Mouse (Mus musculus): Measurements from ENCODE around the gene Ptbp3. TPM values are rescaled to one million over a fixed set of nuclear protein-coding genes. Genes with fewer than 3 reads are reported as not detected.
A peak's percentile ranks its signal among the peaks of the same experiment; 100 is the strongest.

Gene Ptbp3
- polyA plus RNA-seq, 1 experiment from 2014 or later = 36.3 TPM

DNA sequence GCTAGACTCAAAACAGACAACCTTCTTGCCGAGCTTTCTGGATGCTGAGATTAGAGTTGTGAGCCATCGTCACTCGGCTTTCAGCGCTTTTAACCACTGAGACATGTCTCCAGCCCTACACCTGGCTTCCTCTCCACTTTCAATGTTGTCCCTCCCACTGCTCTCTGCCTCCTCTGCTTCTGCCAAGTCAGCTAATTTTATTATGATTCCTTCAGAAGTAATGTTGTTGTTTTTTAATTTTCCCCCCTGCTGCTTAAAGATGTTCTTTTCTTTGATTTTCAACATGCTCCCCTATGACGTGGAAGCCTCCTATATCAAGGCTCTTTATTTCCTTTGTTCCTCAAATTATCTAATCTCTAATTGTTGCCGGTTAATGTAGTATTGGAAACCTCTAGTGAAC is 84.5 kb downstream of the Ptbp3 start:
- no peak overlapping the region for H3K4me2 ChIP-seq (ENCODE audit: low read depth, low read length)
- no peaks in the 10 kb centered on the region for H3K36me3 ChIP-seq (replicated peaks; ENCODE audit: insufficient read depth, low read length)
- 64% methylated on average over 6 of the region's 6 CpGs for WGBS (ENCODE audit: insufficient replicate concordance)
- no peak for ATAC-seq
- peaks cover 19% of the 10 kb centered on the region for H3K4me1 ChIP-seq (ENCODE audit: insufficient read depth)
- H3K4me3 ChIP-seq (ENCODE audit: low read depth, low read length) = no peak overlapping the region
- DNase-seq = no peak
- no peaks in the 10 kb centered on the region for H3K27me3 ChIP-seq (ENCODE audit: insufficient read depth, low read length)
- TF ChIP-seq EP300 (IDR thresholded peaks at IDR 0.05; ENCODE audit: low read depth) (no peak), CTCF (IDR thresholded peaks at IDR 0.05; ENCODE audit: low read depth) (no peak)
- no peaks in the 10 kb centered on the region for H3K9me3 ChIP-seq (ENCODE audit: low read length)
- H3K27ac ChIP-seq (ENCODE audit: low read depth) = no peak overlapping the region
- H3K9ac ChIP-seq (replicated peaks) = no peak overlapping the region

DNA sequence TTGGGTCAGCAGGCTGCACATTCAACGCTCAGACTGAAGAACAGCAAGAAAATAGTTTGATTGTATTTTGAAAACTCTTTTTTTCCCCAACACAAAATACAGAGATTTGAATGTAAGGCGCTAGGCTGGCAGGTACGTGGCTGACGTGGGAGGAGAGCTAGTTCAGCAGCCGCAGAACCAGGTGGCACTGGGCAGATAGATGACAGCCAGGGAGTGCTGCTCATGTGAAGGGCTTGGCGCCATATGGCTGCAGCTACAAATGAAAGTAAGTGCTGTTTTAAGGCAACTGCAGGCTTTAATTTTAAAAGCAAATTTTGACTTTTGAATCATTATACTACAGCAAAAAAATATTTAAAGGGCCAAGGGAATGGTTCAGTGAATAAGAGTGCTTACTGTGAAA is 86.7 kb downstream of the Ptbp3 start:
- Histone ChIP-seq H3K4me1 (ENCODE audit: insufficient read depth) (peaks cover 28% of the 10 kb centered on the region), H3K27me3 (ENCODE audit: insufficient read depth, low read length) (no peaks in the 10 kb centered on the region), H3K4me2 (ENCODE audit: low read depth, low read length) (no peak overlapping the region), H3K27ac (ENCODE audit: low read depth) (no peak overlapping the region), H3K9ac (replicated peaks) (no peak overlapping the region), H3K36me3 (replicated peaks; ENCODE audit: insufficient read depth, low read length) (no peaks in the 10 kb centered on the region), H3K9me3 (ENCODE audit: low read length) (no peaks in the 10 kb centered on the region), H3K4me3 (ENCODE audit: low read depth, low read length) (no peak overlapping the region)
- no peak for ATAC-seq
- DNase-seq = no peak
- 64% methylated on average over 6 of the region's 6 CpGs for WGBS (ENCODE audit: insufficient replicate concordance)
- no peak for TF ChIP-seq EP300 (IDR thresholded peaks at IDR 0.05; ENCODE audit: low read depth)
- no peak for TF ChIP-seq CTCF (IDR thresholded peaks at IDR 0.05; ENCODE audit: low read depth)

DNA sequence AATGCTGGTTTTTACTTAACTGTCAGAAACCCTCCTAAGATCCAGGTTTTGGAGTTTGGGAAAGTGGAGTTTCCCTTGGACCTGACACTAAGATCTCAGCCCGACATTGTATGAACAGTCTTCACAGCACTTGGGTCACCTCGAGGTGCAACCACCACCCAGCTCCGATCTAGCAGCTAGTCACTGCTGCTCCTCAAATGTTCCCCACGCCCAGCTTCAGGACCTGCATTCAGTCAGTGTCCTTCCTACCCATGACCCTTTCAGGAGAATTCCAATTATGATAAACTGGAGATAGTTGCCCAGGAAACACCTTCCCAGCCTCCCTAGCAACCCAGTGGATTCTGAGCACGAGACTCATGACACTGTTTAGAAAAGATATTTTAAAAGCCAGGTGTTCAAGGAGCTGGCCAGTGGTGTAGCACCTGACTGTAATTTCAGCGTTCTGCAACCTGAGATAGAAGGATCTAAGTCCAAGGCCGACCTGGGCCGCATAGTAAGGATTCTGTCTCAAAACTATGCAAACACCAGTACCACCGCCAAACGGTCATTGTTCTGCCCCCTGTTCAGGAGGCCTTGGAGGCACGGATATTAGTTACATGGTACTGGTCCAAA is 87.9 kb downstream of the Ptbp3 start:
- no peak for TF ChIP-seq CTCF (IDR thresholded peaks at IDR 0.05; ENCODE audit: low read depth)
- TF ChIP-seq EP300 (IDR thresholded peaks at IDR 0.05; ENCODE audit: low read depth) = no peak
- no peak for DNase-seq
- Histone ChIP-seq H3K9me3 (ENCODE audit: low read length) (no peaks in the 10 kb centered on the region), H3K36me3 (replicated peaks; ENCODE audit: insufficient read depth, low read length) (no peaks in the 10 kb centered on the region), H3K27ac (ENCODE audit: low read depth) (no peak overlapping the region), H3K4me1 (ENCODE audit: insufficient read depth) (peaks cover 28% of the 10 kb centered on the region), H3K27me3 (ENCODE audit: insufficient read depth, low read length) (no peaks in the 10 kb centered on the region), H3K4me2 (ENCODE audit: low read depth, low read length) (no peak overlapping the region), H3K9ac (replicated peaks) (no peak overlapping the region), H3K4me3 (ENCODE audit: low read depth, low read length) (no peak overlapping the region)
- no peak for ATAC-seq
- 72% methylated on average over 11 of the region's 11 CpGs for WGBS (ENCODE audit: insufficient replicate concordance)

DNA sequence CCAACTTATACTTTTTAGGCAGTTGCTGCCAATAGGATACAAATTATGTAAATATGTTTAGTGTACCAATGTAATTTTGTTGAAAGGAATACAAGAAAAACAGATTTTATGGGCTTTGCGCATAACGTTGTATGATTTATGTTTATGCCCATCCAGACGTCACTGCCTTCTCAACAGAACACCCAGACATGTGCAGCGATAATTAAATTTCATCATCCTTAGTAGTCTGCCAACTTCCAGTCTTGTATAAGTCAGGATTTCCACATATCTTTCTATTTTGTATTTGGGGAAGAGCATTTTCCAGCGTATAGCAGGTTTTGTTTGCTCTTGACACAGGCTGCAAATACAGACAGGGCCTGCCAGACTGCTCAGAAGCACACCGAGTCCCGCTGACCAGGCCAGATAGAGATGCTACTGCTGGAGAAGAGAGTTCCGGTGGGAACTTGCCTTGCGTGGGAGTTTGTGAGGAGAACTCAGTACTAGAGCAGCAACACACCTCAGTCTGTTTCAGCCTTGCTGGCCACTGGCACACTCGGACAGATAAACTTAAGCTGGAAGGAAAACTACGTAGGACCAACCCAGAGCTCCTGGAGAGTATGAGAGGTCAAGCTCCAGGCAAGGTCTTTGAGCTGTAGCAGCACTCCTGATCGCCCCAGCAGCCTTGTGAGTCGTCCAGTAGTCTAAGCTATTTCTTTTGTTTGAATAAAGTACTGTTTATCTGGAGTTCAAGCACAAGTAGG is 89.8 kb downstream of the Ptbp3 start:
- H3K9me3 ChIP-seq (ENCODE audit: low read length) = no peaks in the 10 kb centered on the region
- peaks cover 33% of the 10 kb centered on the region for H3K4me1 ChIP-seq (ENCODE audit: insufficient read depth)
- TF ChIP-seq CTCF (IDR thresholded peaks at IDR 0.05; ENCODE audit: low read depth) = no peak
- peak; percentile 48 for TF ChIP-seq EP300 (IDR thresholded peaks at IDR 0.05; ENCODE audit: low read depth)
- WGBS (ENCODE audit: insufficient replicate concordance) = 53% methylated on average over 13 of the region's 13 CpGs
- H3K27me3 ChIP-seq (ENCODE audit: insufficient read depth, low read length) = no peaks in the 10 kb centered on the region
- no peak overlapping the region for H3K4me2 ChIP-seq (ENCODE audit: low read depth, low read length)
- DNase-seq = peak; percentile 37
- peak overlapping the region; percentile 71 for H3K27ac ChIP-seq (ENCODE audit: low read depth)
- H3K4me3 ChIP-seq (ENCODE audit: low read depth, low read length) = no peak overlapping the region
- no peak overlapping the region for H3K9ac ChIP-seq (replicated peaks)
- peak; percentile 87 for ATAC-seq
- no peaks in the 10 kb centered on the region for H3K36me3 ChIP-seq (replicated peaks; ENCODE audit: insufficient read depth, low read length)

DNA sequence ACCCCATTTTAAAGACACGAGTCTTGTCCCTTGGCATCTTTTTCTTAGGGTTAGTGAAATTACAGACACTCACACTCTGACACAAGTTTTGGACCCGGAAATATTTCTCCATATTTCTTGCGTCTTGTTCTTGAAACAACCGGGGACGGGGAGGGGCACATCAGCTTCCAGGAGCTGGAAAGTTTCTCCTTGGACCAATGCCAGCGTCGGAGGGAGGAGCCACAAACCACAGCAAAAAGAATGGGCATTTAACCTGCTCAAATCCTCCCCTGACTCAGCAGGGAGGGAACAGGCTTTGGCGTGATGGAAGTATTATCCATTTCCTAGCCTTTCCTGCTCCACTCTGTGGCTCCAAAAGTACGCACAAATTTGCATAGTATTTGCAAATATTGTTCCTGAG is 91.2 kb downstream of the Ptbp3 start:
- Histone ChIP-seq H3K9ac (replicated peaks) (no peak overlapping the region), H3K36me3 (replicated peaks; ENCODE audit: insufficient read depth, low read length) (no peaks in the 10 kb centered on the region), H3K4me3 (ENCODE audit: low read depth, low read length) (no peak overlapping the region), H3K27me3 (ENCODE audit: insufficient read depth, low read length) (no peaks in the 10 kb centered on the region), H3K27ac (ENCODE audit: low read depth) (no peak overlapping the region), H3K9me3 (ENCODE audit: low read length) (no peaks in the 10 kb centered on the region), H3K4me2 (ENCODE audit: low read depth, low read length) (no peak overlapping the region), H3K4me1 (ENCODE audit: insufficient read depth) (peaks cover 42% of the 10 kb centered on the region)
- WGBS (ENCODE audit: insufficient replicate concordance) = 44% methylated on average over 9 of the region's 9 CpGs
- ATAC-seq (no peak), DNase-seq (peak; percentile 65)
- TF ChIP-seq EP300 (IDR thresholded peaks at IDR 0.05; ENCODE audit: low read depth) = no peak

- peak; percentile 6 for DNase-seq
- H3K4me3 ChIP-seq (ENCODE audit: low read depth, low read length) = no peak overlapping the region
- H3K27me3 ChIP-seq (ENCODE audit: insufficient read depth, low read length) = no peaks in the 10 kb centered on the region
- no peaks in the 10 kb centered on the region for H3K9me3 ChIP-seq (ENCODE audit: low read length)
- 87% methylated on average over 5 of the region's 5 CpGs for WGBS (ENCODE audit: insufficient replicate concordance)
- TF ChIP-seq EP300 (IDR thresholded peaks at IDR 0.05; ENCODE audit: low read depth) (no peak), CTCF (IDR thresholded peaks at IDR 0.05; ENCODE audit: low read depth) (no peak)
- no peak for ATAC-seq
- peaks cover 37% of the 10 kb centered on the region for H3K4me1 ChIP-seq (ENCODE audit: insufficient read depth)
- H3K27ac ChIP-seq (ENCODE audit: low read depth) = no peak overlapping the region
- no peak overlapping the region for H3K4me2 ChIP-seq (ENCODE audit: low read depth, low read length)
- no peaks in the 10 kb centered on the region for H3K36me3 ChIP-seq (replicated peaks; ENCODE audit: insufficient read depth, low read length)
- H3K9ac ChIP-seq (replicated peaks) = no peak overlapping the region
Observed at GRCm38 (mm10) chr4:59457091-59457490, 92.1 kb downstream of the Ptbp3 start.
